Mouse (Mus musculus) limb, embryonic 13.5 days (tissue): ENCODE measurements at regions not wholly inside any gene's neighbourhood (a gene's known extent, or its start where the extent isn't known, plus 50 kb on each side); places are given as distances from the start of the nearest gene placed in this dataset.

Source experiments
- ATAC-seq: fragments of 200-750 bp; cut with Nextera tagmentation; 2 replicates; pipeline ENCODE4 v1.8.0; 2017; ENCODE audit warnings: low read depth, moderate number of reproducible peaks, moderate TSS enrichment; ENCODE audit not compliant: low FRiP score
- H3K27ac ChIP-seq: fragments of 300-500 bp; sonication (generic); 2 replicates; pipeline ENCODE4 v1.5.1; 2015; ENCODE audit warnings: inconsistent platforms, mild to moderate bottlenecking, moderate library complexity
- H3K27me3 ChIP-seq: fragments of 300-500 bp; sonication (generic); 2 replicates; pipeline ENCODE4 v1.6.1; 2015; ENCODE audit warnings: mild to moderate bottlenecking, inconsistent platforms
- H3K36me3 ChIP-seq: fragments of 300-500 bp; sonication (generic); 2 replicates; pipeline ENCODE4 v1.6.1; 2015; ENCODE audit warnings: inconsistent platforms, mild to moderate bottlenecking, moderate library complexity
- H3K4me1 ChIP-seq: fragments of 300-500 bp; sonication (generic); 2 replicates; pipeline ENCODE4 v1.6.1; 2015; ENCODE audit warnings: inconsistent platforms
- H3K4me2 ChIP-seq: fragments of 300-500 bp; sonication (generic); replicated peaks from 2 replicates; pipeline ENCODE4 v1.6.1; 2015; ENCODE audit warnings: inconsistent platforms, mild to moderate bottlenecking, moderate library complexity
- H3K4me3 ChIP-seq: fragments of 300-500 bp; sonication (generic); 2 replicates; pipeline ENCODE4 v1.5.1; 2015; ENCODE audit warnings: moderate library complexity, mild to moderate bottlenecking, inconsistent platforms
- H3K9ac ChIP-seq: fragments of 300-500 bp; sonication (generic); 2 replicates; pipeline ENCODE4 v1.6.1; 2015; ENCODE audit warnings: mild to moderate bottlenecking, inconsistent platforms
- H3K9me3 ChIP-seq: fragments of 300-500 bp; sonication (generic); 2 replicates; pipeline ENCODE4 v1.6.1; 2016; ENCODE audit warnings: inconsistent platforms
- WGBS: fragments of 180-500 bp; shearing (Covaris S2); methylation state at CpG from one replicate; pipeline ENCODE4 v1.1.7; 2015; 5-methylcytosine and 5-hydroxymethylcytosine counted together

- H3K4me3 ChIP-seq: no peak overlapping the region
- no peak overlapping the region for H3K4me2 ChIP-seq
- no peak overlapping the region for H3K27ac ChIP-seq
- H3K36me3 ChIP-seq: no peaks in the 10 kb centered on the region
- 90% methylated on average over 10 of the region's 10 CpGs for WGBS
- H3K4me1 ChIP-seq: peaks cover 7% of the 10 kb centered on the region; the same call in 1 of the 2 replicates
- no peaks in the 10 kb centered on the region for H3K27me3 ChIP-seq
- no peak for ATAC-seq
- no peak overlapping the region for H3K9ac ChIP-seq
- no peaks in the 10 kb centered on the region for H3K9me3 ChIP-seq
Observed at GRCm38 (mm10) chr7:125187011-125187740, 257.3 kb upstream of the Kdm8 start.

DNA sequence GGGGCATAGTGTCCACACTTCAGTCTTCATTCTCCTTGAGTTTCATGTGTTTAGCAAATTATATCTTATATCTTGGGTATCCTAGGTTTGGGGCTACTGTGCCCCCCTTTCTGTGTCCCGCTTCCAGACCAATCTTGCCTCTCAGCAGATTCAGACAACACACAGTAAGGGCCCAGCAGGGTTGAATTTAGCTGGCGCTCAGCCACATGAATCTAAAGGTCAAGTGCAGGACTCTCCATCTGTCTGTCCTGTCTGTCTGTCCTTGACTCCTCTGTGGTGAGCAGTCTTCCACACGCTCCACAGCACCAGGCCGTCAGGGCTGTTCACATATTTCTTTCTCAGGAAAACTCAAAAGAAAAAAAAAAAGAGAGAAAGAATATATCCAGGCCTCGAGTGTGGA lies 255.5 kb upstream of the Kdm8 start:
- H3K4me1 ChIP-seq: no peaks in the 10 kb centered on the region
- no peak for ATAC-seq
- H3K27ac ChIP-seq: no peak overlapping the region
- H3K4me3 ChIP-seq: no peak overlapping the region
- no peaks in the 10 kb centered on the region for H3K9me3 ChIP-seq
- H3K4me2 ChIP-seq: no peak overlapping the region
- no peaks in the 10 kb centered on the region for H3K27me3 ChIP-seq
- no peaks in the 10 kb centered on the region for H3K36me3 ChIP-seq
- WGBS: 82% methylated on average over 5 of the region's 5 CpGs
- no peak overlapping the region for H3K9ac ChIP-seq

DNA sequence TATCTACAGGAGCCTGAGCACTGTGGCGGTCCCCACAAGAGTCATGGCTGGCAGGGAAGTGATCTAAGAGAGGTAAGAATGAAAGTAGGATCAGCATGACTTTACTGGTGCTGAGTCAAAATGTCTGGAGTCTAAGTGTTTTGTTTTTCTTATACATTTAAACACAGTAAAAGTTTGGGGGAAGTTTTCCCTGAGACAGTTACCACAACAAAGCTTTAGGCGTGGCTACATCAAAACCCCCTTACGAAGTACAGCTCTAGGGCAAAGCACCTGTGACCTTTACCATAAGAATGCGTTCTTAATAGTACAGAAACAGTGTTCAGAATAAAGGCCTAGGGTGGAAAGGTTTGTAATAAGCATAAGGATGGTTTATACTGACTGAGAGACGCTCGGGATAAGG lies 254.4 kb upstream of the Kdm8 start:
- Histone ChIP-seq H3K4me2 (no peak overlapping the region), H3K9me3 (no peaks in the 10 kb centered on the region), H3K27me3 (no peaks in the 10 kb centered on the region), H3K4me3 (no peak overlapping the region), H3K36me3 (no peaks in the 10 kb centered on the region), H3K4me1 (no peaks in the 10 kb centered on the region), H3K27ac (no peak overlapping the region), H3K9ac (no peak overlapping the region)
- ATAC-seq: no peak
- 84% methylated on average over 6 of the region's 6 CpGs for WGBS

DNA sequence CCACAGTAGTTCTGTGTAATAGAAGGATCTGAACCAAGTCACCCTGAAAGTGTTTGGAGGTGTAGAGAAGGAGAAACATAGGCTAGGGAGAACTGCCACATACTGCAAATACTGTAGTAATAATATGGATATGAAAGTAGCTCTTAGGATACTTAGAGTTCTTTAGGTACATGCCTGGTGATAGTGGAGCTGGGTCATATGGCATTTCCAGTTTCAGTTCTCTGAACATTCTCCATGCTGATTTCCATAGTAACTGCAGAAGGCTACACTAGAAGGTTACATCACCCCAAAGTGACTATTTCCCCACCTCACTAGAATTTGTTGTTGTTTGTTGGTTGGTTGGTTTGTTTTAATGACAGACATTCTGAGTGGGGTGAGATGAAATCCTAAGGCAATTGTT lies 253.2 kb upstream of the Kdm8 start:
- Histone ChIP-seq H3K4me2 (no peak overlapping the region), H3K27ac (no peak overlapping the region), H3K36me3 (no peaks in the 10 kb centered on the region), H3K4me1 (no peaks in the 10 kb centered on the region), H3K9me3 (no peaks in the 10 kb centered on the region), H3K4me3 (no peak overlapping the region), H3K27me3 (no peaks in the 10 kb centered on the region), H3K9ac (no peak overlapping the region)
- ATAC-seq: no peak

DNA sequence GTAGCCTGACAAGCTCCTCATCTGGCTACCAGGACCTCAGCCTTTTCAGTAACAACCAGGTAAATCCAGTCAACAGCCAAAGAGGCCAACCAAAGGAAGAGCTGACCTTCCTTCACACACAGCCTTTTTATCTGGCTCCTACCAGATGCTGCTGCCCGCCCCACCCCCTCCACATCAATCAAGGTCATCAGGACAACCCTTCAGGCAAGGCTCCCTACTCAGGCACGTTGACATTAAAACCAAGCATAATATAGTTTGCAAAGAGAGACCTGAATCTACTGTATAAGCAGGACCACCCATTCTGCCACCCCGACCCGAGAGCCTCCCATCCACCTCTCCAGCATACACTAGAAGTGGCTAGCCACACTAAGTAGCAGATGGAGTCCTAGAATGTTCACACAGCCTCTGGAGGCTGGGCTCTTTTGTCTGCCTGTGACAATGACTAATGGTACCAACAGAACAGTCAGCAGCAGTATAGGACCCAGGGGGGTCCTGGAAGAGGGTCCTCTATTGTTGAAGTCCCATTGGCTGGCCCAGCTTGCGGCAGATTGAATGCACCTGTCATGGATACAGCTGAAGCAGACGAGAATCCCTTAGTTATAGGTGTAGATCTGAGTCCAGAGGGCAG lies 233.0 kb upstream of the Kdm8 start:
- Histone ChIP-seq H3K4me3 (no peak overlapping the region), H3K4me2 (no peak overlapping the region)
- no peak for ATAC-seq

DNA sequence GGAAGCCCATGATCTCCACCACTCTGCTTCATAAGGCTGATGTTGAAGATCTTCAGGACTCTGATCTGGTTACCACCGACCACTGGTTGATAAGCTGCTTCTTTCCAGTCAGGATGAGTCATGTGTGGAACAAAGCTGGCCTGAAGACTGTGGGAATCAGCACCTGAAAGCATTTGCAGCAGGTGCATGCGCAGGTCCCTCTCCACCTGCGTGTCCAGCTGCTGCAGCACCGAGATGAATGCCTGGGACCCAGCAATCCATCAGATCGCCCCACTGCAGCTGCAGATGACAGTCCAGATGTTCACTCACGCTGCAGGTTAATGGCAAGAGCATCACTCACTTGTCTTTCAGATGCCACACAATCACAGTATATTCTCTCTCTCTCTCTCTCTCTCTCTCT lies 230.4 kb upstream of the Kdm8 start:
- H3K4me1 ChIP-seq: no peaks in the 10 kb centered on the region
- 67% methylated on average over 6 of the region's 6 CpGs for WGBS
- H3K27ac ChIP-seq: no peak overlapping the region
- no peaks in the 10 kb centered on the region for H3K9me3 ChIP-seq
- no peak for ATAC-seq
- no peak overlapping the region for H3K4me3 ChIP-seq
- no peaks in the 10 kb centered on the region for H3K36me3 ChIP-seq
- H3K27me3 ChIP-seq: no peaks in the 10 kb centered on the region
- H3K9ac ChIP-seq: no peak overlapping the region
- H3K4me2 ChIP-seq: no peak overlapping the region

More for the DNA sequence above, 233.0 kb upstream of the Kdm8 start:
- H3K9me3 ChIP-seq: no peaks in the 10 kb centered on the region
- H3K9ac ChIP-seq: no peak overlapping the region
- H3K4me1 ChIP-seq: no peaks in the 10 kb centered on the region
- WGBS: 71% methylated on average over 6 of the region's 6 CpGs
- no peak overlapping the region for H3K27ac ChIP-seq
- no peaks in the 10 kb centered on the region for H3K27me3 ChIP-seq
- no peaks in the 10 kb centered on the region for H3K36me3 ChIP-seq

DNA sequence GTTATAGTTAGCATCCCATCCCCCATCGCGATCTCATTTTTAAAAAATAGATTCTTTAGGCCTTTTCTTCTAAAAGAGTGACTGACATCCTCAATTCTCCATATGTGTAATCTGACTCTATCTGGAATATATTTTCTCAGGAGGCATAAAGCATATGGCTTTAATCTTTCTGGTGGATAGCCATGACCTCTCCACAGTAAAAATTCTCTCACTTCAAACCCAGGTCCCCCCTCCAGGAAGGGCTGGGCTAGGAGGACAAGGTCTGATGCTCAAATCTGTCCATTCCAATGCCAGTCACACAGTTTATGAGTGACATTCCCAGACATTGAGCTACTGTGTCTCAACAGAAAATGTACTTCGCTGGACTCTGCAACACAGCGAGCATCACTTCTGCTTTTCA lies 226.8 kb upstream of the Kdm8 start:
- Histone ChIP-seq H3K4me1 (no peaks in the 10 kb centered on the region), H3K4me3 (no peak overlapping the region), H3K9ac (no peak overlapping the region), H3K27me3 (0 out of 2 replicates have a peak, but pooled peaks cover 2% of the 10 kb centered on the region), H3K27ac (no peak overlapping the region), H3K4me2 (no peak overlapping the region), H3K36me3 (no peaks in the 10 kb centered on the region), H3K9me3 (no peaks in the 10 kb centered on the region)
- 81% methylated on average over 4 of the region's 4 CpGs for WGBS
- no peak; the same call in 1 of the 2 replicates for ATAC-seq

GRCm38 (mm10) chr7:125222684-125223083 lies 221.8 kb upstream of the Kdm8 start:
- H3K9me3 ChIP-seq: no peaks in the 10 kb centered on the region
- no peak for ATAC-seq
- no peaks in the 10 kb centered on the region for H3K4me1 ChIP-seq
- WGBS: 90% methylated on average over 1 of the region's 1 CpGs
- no peak overlapping the region for H3K27ac ChIP-seq
- H3K27me3 ChIP-seq: 0 out of 2 replicates have a peak, but pooled peaks cover 3% of the 10 kb centered on the region
- H3K4me2 ChIP-seq: no peak overlapping the region
- no peaks in the 10 kb centered on the region for H3K36me3 ChIP-seq
- H3K9ac ChIP-seq: no peak overlapping the region
- no peak overlapping the region for H3K4me3 ChIP-seq

DNA sequence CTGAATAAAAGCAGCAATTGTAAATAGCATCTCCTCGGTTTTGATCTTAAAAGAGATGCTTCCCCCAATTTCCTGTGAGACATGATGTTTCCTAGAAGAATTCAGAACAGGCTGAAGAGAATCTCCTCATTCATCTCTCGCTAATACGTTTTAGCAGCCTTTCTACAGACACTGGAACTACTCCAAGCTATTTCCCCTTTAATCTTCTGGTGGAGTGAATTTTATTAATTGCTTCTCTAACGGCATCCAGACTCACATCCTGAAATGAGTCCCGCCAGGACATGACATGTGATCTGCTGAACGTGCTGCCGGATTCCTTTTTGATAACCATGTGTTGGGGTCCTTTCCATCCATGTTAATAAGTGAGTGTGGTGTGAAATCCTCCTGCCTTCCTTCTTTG lies 209.6 kb upstream of the Kdm8 start:
- H3K9me3 ChIP-seq: no peaks in the 10 kb centered on the region
- H3K4me1 ChIP-seq: peaks cover 4% of the 10 kb centered on the region; the same call in 1 of the 2 replicates
- H3K27ac ChIP-seq: 0 out of 2 replicates have a peak overlapping the region, but pooled peaks have one; percentile 3
- WGBS: 29% methylated on average over 7 of the region's 7 CpGs
- no peak overlapping the region for H3K4me3 ChIP-seq
- no peaks in the 10 kb centered on the region for H3K27me3 ChIP-seq
- H3K9ac ChIP-seq: no peak overlapping the region
- H3K4me2 ChIP-seq: no peak overlapping the region
- H3K36me3 ChIP-seq: no peaks in the 10 kb centered on the region
- no peak for ATAC-seq

DNA sequence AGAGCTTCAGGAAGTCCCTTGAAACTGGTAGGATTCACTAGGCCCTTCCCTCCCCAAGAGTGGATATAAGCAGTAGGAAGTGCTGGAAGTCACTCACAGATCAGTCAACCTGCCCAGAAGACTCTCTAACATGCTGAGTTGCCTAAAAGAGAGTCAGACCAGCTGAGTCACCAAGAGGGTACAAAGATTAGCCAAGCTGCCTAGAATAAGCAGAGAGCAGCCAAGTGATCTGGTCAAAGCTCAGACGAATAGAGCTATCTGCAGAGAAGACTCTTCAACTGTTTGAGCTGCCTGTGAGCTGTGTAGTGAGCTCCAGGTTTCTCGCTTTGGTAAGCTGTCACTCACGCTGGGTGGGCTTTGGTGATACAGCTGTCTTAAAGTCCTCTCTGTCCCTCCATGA lies 207.4 kb upstream of the Kdm8 start:
- Histone ChIP-seq H3K4me3 (no peak overlapping the region), H3K27ac (no peak overlapping the region), H3K4me1 (peaks cover 4% of the 10 kb centered on the region; the same call in 1 of the 2 replicates), H3K27me3 (0 out of 2 replicates have a peak, but pooled peaks cover 7% of the 10 kb centered on the region), H3K36me3 (no peaks in the 10 kb centered on the region), H3K4me2 (no peak overlapping the region), H3K9me3 (no peaks in the 10 kb centered on the region), H3K9ac (no peak overlapping the region)
- no peak for ATAC-seq
- 77% methylated on average over 3 of the region's 3 CpGs for WGBS

- Histone ChIP-seq H3K4me1 (peaks cover 6% of the 10 kb centered on the region), H3K4me2 (no peak overlapping the region), H3K27ac (no peak overlapping the region), H3K27me3 (0 out of 2 replicates have a peak, but pooled peaks cover 10% of the 10 kb centered on the region), H3K4me3 (no peak overlapping the region), H3K36me3 (no peaks in the 10 kb centered on the region), H3K9me3 (peaks cover 6% of the 10 kb centered on the region), H3K9ac (no peak overlapping the region)
- WGBS: 68% methylated on average over 3 of the region's 3 CpGs
- ATAC-seq: no peak
Observed at GRCm38 (mm10) chr7:125243021-125243420, 201.5 kb upstream of the Kdm8 start.

GRCm38 (mm10) chr7:125248386-125248785 lies 196.1 kb upstream of the Kdm8 start:
- Histone ChIP-seq H3K27me3 (0 out of 2 replicates have a peak, but pooled peaks cover 3% of the 10 kb centered on the region), H3K9ac (no peak overlapping the region), H3K36me3 (no peaks in the 10 kb centered on the region), H3K27ac (no peak overlapping the region), H3K9me3 (peaks cover 6% of the 10 kb centered on the region), H3K4me2 (no peak overlapping the region), H3K4me3 (no peak overlapping the region), H3K4me1 (peaks cover 12% of the 10 kb centered on the region)
- ATAC-seq: no peak
- WGBS: 91% methylated on average over 3 of the region's 3 CpGs
